Mouse (Mus musculus): ENCODE data around the gene Muc5b. TPM values are rescaled to one million over a fixed set of nuclear protein-coding genes. Genes with fewer than 3 reads are reported as not detected.

The Muc5b gene
- polyA plus RNA-seq, 1 experiment from 2014 or later = 0.05 TPM

DNA sequence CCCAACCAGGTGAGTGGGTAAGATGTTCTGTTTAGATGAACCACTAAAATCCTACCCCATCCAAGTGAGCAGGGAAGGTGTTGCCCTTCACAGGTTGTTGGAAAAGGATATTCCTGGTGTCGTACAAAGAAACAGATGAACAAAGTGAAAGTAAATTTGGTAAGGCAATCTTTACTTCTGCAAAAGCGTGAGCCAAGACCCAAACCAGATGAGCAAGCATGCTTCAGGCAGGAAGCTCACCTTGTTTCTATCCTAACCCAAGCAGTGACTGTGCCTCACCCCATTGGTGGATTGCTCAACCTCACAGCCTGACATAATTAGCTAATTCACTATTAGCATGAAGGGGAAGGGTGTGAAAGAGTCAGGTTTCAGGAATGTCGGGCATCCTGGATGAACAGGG lies 72.4 kb downstream of the Muc5b start:
- H3K9ac ChIP-seq = no peak overlapping the region
- no peak overlapping the region for H3K4me3 ChIP-seq (replicated peaks)
- no peak overlapping the region for H3K27ac ChIP-seq
- peaks cover 8% of the 10 kb centered on the region for H3K4me1 ChIP-seq
- no peak for ATAC-seq (ENCODE audit: low FRiP score)
- no peak overlapping the region for H3K4me2 ChIP-seq
- H3K9me3 ChIP-seq = no peaks in the 10 kb centered on the region
- WGBS = 71% methylated on average over 3 of the region's 3 CpGs
- peaks cover 12% of the 10 kb centered on the region for H3K27me3 ChIP-seq
- H3K36me3 ChIP-seq (replicated peaks) = no peaks in the 10 kb centered on the region

DNA sequence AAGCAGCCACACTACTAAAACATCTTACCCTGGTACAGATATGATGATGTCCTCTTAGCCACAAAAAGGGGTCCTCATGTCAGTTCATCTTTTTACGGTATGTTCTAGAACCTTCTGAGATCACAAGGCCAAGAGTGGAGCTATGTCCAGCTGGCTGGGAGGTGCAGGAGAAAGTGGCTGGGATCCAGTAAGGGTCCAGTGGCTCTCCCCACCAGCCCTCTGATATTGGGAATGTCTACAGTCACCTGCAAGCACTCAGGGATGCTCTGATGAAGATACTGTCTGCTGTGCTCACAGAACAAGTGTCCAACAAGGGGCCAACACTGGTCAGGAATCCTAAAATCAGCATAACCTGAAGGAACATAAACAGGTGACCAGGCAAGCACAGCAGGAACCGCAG lies 79.5 kb downstream of the Muc5b start, which contains the start of gene Tollip:
Gene Tollip, minus strand, starts transcription at position 101 of the 400 bp plus-strand sequence.
- Histone ChIP-seq H3K4me2 (no peak within 1 kb of the TSS), H3K4me1 (0 out of 2 replicates have a peak, but pooled peaks cover under 1% of the 10 kb centered on the region), H3K9ac (no peak within 1 kb of the TSS), H3K4me3 (replicated peaks) (no peak within 1 kb of the TSS), H3K27me3 (no peaks in the 10 kb centered on the region), H3K36me3 (replicated peaks) (no peaks in the 10 kb centered on the region), H3K9me3 (no peaks in the 10 kb centered on the region), H3K27ac (no peak within 1 kb of the TSS)
- 84% methylated on average over 2 of the region's 2 CpGs for WGBS
- no peak for ATAC-seq (ENCODE audit: low FRiP score)

Other genes starting within 250 kb of the Muc5b start
- 0.14 and 0.19 TPM in 2 replicates for gene Muc6, start 183.8 kb upstream of the Muc5b start, polyA plus RNA-seq (2016; fragmentation: Nextera tagmentation; extraction: Ambion mirVana)
- gene Muc2, start 148.7 kb upstream of the Muc5b start, polyA plus RNA-seq (2016; fragmentation: Nextera tagmentation; extraction: Ambion mirVana) = 0.19 and 0.24 TPM in 2 replicates
- gene Muc5ac, start 50.1 kb upstream of the Muc5b start, polyA plus RNA-seq (2016; fragmentation: Nextera tagmentation; extraction: Ambion mirVana) = not detected in 2 replicates
- 69.2 and 76.2 TPM in 2 replicates for gene Tollip, start 79.4 kb downstream of the Muc5b start, polyA plus RNA-seq (2016; fragmentation: Nextera tagmentation; extraction: Ambion mirVana)
- 19.8 and 20.2 TPM in 2 replicates for gene Brsk2, start 110.7 kb downstream of the Muc5b start, polyA plus RNA-seq (2016; fragmentation: Nextera tagmentation; extraction: Ambion mirVana)
- gene Mob2, start 222.0 kb downstream of the Muc5b start, polyA plus RNA-seq (2016; fragmentation: Nextera tagmentation; extraction: Ambion mirVana) = 46.4 and 46.9 TPM in 2 replicates